Mouse (Mus musculus) heart, embryonic 16.5 days (tissue): Measurements from ENCODE around the gene Tmem140. TPM values are rescaled to one million over a fixed set of nuclear protein-coding genes. Genes with fewer than 3 reads are reported as not detected.
A peak's percentile ranks its signal among the peaks of the same experiment; 100 is the strongest.

ENCODE experiments used
- ATAC-seq: fragments of 200-750 bp; cut with Nextera tagmentation; replicated peaks from 2 replicates; pipeline ENCODE4 v1.8.0; 2017; ENCODE audit warnings: moderate number of reproducible peaks; ENCODE audit not compliant: insufficient read depth, low FRiP score; ENCODE audit errors: extremely low read depth
- H3K27ac ChIP-seq: fragments of 300-500 bp; sonication (generic); 2 replicates; pipeline ENCODE4 v1.5.1; 2014; ENCODE audit warnings: mild to moderate bottlenecking, low read length, control low read depth, moderate library complexity
- H3K27me3 ChIP-seq: fragments of 300-500 bp; sonication (generic); 2 replicates; pipeline ENCODE4 v1.6.1; 2014; ENCODE audit warnings: low read length, mixed read lengths; ENCODE audit not compliant: control insufficient read depth, insufficient read depth
- H3K36me3 ChIP-seq: fragments of 300-500 bp; sonication (generic); 2 replicates; pipeline ENCODE4 v1.6.1; 2014; ENCODE audit not compliant: control insufficient read depth, insufficient read depth
- H3K4me1 ChIP-seq: fragments of 300-500 bp; sonication (generic); 2 replicates; pipeline ENCODE4 v1.6.1; 2014; ENCODE audit warnings: low read length, mixed read lengths; ENCODE audit not compliant: control insufficient read depth, insufficient read depth
- H3K4me2 ChIP-seq: fragments of 300-500 bp; sonication (generic); 2 replicates; pipeline ENCODE4 v1.6.1; 2014; ENCODE audit warnings: low read depth, mild to moderate bottlenecking, control low read depth, low read length
- H3K4me3 ChIP-seq: fragments of 300-500 bp; sonication (generic); 2 replicates; pipeline ENCODE4 v1.5.1; 2014; ENCODE audit warnings: mild to moderate bottlenecking, control low read depth, low read length
- H3K9ac ChIP-seq: fragments of 300-500 bp; sonication (generic); 2 replicates; pipeline ENCODE4 v1.6.1; 2014; ENCODE audit warnings: low read length, control low read depth
- H3K9me3 ChIP-seq: fragments of 300-500 bp; sonication (generic); replicated peaks from 2 replicates; pipeline ENCODE4 v1.6.1; 2016; ENCODE audit warnings: low read length; ENCODE audit not compliant: control insufficient read depth
- whole genome bisulfite sequencing: fragments of 180-500 bp; shearing (Covaris S2); extraction: QIAGEN DNeasy Blood & Tissue Kit; methylation state at CpG from one replicate; pipeline ENCODE4 v1.1.7; 2014; 5-methylcytosine and 5-hydroxymethylcytosine counted together
- polyA plus RNA-seq: library from polyadenylated mRNA; unstranded; fragments of >200 nt; fragmentation: Nextera tagmentation; extraction: Ambion mirVana; gene quantifications from 2 replicates; pipeline ENCODE4 v1.2.1, GENCODE M21; 2015

Gene Tmem140
- 2.5 TPM in 2 replicates for polyA plus RNA-seq

- H3K4me3 ChIP-seq: peak within 1 kb of the TSS; percentile 45
- 0 out of 2 replicates have a peak, but pooled peaks have one; percentile 26 for ATAC-seq
- H3K9ac ChIP-seq: peak within 1 kb of the TSS; percentile 65
- H3K4me2 ChIP-seq: peak within 1 kb of the TSS; percentile 65
- H3K4me1 ChIP-seq: peaks cover 28% of the 10 kb centered on the region
- 23% methylated on average over 11 of the region's 11 CpGs for WGBS
- 0 out of 2 replicates have a peak, but pooled peaks cover 2% of the 10 kb centered on the region for H3K9me3 ChIP-seq
- no peaks in the 10 kb centered on the region for H3K27me3 ChIP-seq
- H3K27ac ChIP-seq: peak within 1 kb of the TSS; percentile 74
- H3K36me3 ChIP-seq: no peaks in the 10 kb centered on the region
Observed at GRCm38 (mm10) chr6:34862791-34863403, at the start of gene Tmem140. Gene Tmem140 (plus strand): TSS chr6:34863146.

GRCm38 (mm10) chr6:34824406-34824805 lies 38.5 kb upstream of the Tmem140 start:
- H3K27me3 ChIP-seq: no peaks in the 10 kb centered on the region
- no peaks in the 10 kb centered on the region for H3K9me3 ChIP-seq
- no peak overlapping the region for H3K27ac ChIP-seq
- H3K36me3 ChIP-seq: no peaks in the 10 kb centered on the region
- H3K4me3 ChIP-seq: no peak overlapping the region
- no peak overlapping the region for H3K9ac ChIP-seq
- no peak overlapping the region for H3K4me2 ChIP-seq
- ATAC-seq: no peak
- no peaks in the 10 kb centered on the region for H3K4me1 ChIP-seq

GRCm38 (mm10) chr6:34832352-34832751 lies 30.6 kb upstream of the Tmem140 start:
- no peak overlapping the region for H3K27ac ChIP-seq
- 87% methylated on average over 5 of the region's 5 CpGs for WGBS
- no peak for ATAC-seq
- H3K27me3 ChIP-seq: no peaks in the 10 kb centered on the region
- no peak overlapping the region for H3K9ac ChIP-seq
- H3K4me2 ChIP-seq: no peak overlapping the region
- H3K4me3 ChIP-seq: no peak overlapping the region
- H3K4me1 ChIP-seq: no peaks in the 10 kb centered on the region
- no peaks in the 10 kb centered on the region for H3K36me3 ChIP-seq
- H3K9me3 ChIP-seq: no peaks in the 10 kb centered on the region

- Histone ChIP-seq H3K36me3 (no peaks in the 10 kb centered on the region), H3K27ac (no peak overlapping the region), H3K4me1 (peaks cover 23% of the 10 kb centered on the region), H3K4me3 (no peak overlapping the region), H3K9me3 (0 out of 2 replicates have a peak, but pooled peaks cover 2% of the 10 kb centered on the region), H3K9ac (no peak overlapping the region), H3K27me3 (no peaks in the 10 kb centered on the region), H3K4me2 (no peak overlapping the region)
- ATAC-seq: no peak
- WGBS: 81% methylated on average over 11 of the region's 11 CpGs
Observed at GRCm38 (mm10) chr6:34861546-34862053, 1.3 kb upstream of the Tmem140 start.

GRCm38 (mm10) chr6:34862381-34862780 lies 565 bp upstream of the Tmem140 start:
- H3K4me2 ChIP-seq: peak overlapping the region; percentile 65
- peak overlapping the region; percentile 65; the same call in 1 of the 2 replicates for H3K9ac ChIP-seq
- 0 out of 2 replicates have a peak, but pooled peaks cover 2% of the 10 kb centered on the region for H3K9me3 ChIP-seq
- H3K4me3 ChIP-seq: peak overlapping the region; percentile 45
- H3K4me1 ChIP-seq: peaks cover 28% of the 10 kb centered on the region
- no peaks in the 10 kb centered on the region for H3K27me3 ChIP-seq
- peak overlapping the region; percentile 74 for H3K27ac ChIP-seq
- ATAC-seq: no peak
- 89% methylated on average over 6 of the region's 6 CpGs for WGBS
- no peaks in the 10 kb centered on the region for H3K36me3 ChIP-seq

GRCm38 (mm10) chr6:34863786-34864514 lies 1.0 kb downstream of the Tmem140 start:
- no peak overlapping the region; the same call in 1 of the 2 replicates for H3K9ac ChIP-seq
- no peak overlapping the region for H3K4me3 ChIP-seq
- WGBS: 39% methylated on average over 9 of the region's 9 CpGs
- H3K27me3 ChIP-seq: no peaks in the 10 kb centered on the region
- peaks cover 32% of the 10 kb centered on the region for H3K4me1 ChIP-seq
- 0 out of 2 replicates have a peak, but pooled peaks cover 2% of the 10 kb centered on the region for H3K9me3 ChIP-seq
- H3K4me2 ChIP-seq: no peak overlapping the region; the same call in 1 of the 2 replicates
- H3K27ac ChIP-seq: peak overlapping the region; percentile 52; the same call in 1 of the 2 replicates
- no peak for ATAC-seq
- no peaks in the 10 kb centered on the region for H3K36me3 ChIP-seq

GRCm38 (mm10) chr6:34865213-34865612 lies 2.3 kb downstream of the Tmem140 start:
- Histone ChIP-seq H3K9me3 (0 out of 2 replicates have a peak, but pooled peaks cover 2% of the 10 kb centered on the region), H3K27ac (peak overlapping the region; percentile 75), H3K4me3 (no peak overlapping the region), H3K4me2 (no peak overlapping the region), H3K27me3 (no peaks in the 10 kb centered on the region), H3K4me1 (peaks cover 43% of the 10 kb centered on the region), H3K36me3 (no peaks in the 10 kb centered on the region), H3K9ac (no peak overlapping the region; the same call in 1 of the 2 replicates)
- ATAC-seq: no peak
- 47% methylated on average over 5 of the region's 5 CpGs for WGBS

GRCm38 (mm10) chr6:34865711-34866593 lies 3.0 kb downstream of the Tmem140 start:
- Histone ChIP-seq H3K27ac (peak overlapping the region; percentile 84), H3K4me3 (no peak overlapping the region), H3K4me1 (peaks cover 43% of the 10 kb centered on the region), H3K9ac (no peak overlapping the region), H3K36me3 (no peaks in the 10 kb centered on the region), H3K9me3 (0 out of 2 replicates have a peak, but pooled peaks cover 2% of the 10 kb centered on the region), H3K4me2 (no peak overlapping the region), H3K27me3 (no peaks in the 10 kb centered on the region)
- peak; percentile 73 for ATAC-seq
- WGBS: 40% methylated on average over 7 of the region's 7 CpGs
